Mouse (Mus musculus) neural tube, embryonic 11.5 days (tissue): ENCODE results near the gene Trim17. TPM values are rescaled to one million over a fixed set of nuclear protein-coding genes. Genes with fewer than 3 reads are reported as not detected.

Experiments
- ATAC-seq: fragments of 200-750 bp; cut with Nextera tagmentation; 2 replicates; pipeline ENCODE4 v1.8.0; 2017; ENCODE audit warnings: moderate number of reproducible peaks, mild to moderate bottlenecking, moderate TSS enrichment, moderate library complexity; ENCODE audit not compliant: insufficient read depth, low FRiP score, low TSS enrichment
- DNase-seq: peaks from one replicate; pipeline ENCODE4 v3.0.0-alpha.2; 2015; ENCODE audit warnings: low spot score
- H3K27ac ChIP-seq: fragments of 300-500 bp; sonication (generic); 2 replicates; pipeline ENCODE4 v1.5.1; 2014; ENCODE audit warnings: low read depth, mild to moderate bottlenecking, low read length
- H3K27me3 ChIP-seq: fragments of 300-500 bp; sonication (generic); 2 replicates; pipeline ENCODE4 v1.6.1; 2014; ENCODE audit warnings: mild to moderate bottlenecking, low read length, mixed read lengths; ENCODE audit not compliant: control insufficient read depth, insufficient read depth
- H3K36me3 ChIP-seq: fragments of 300-500 bp; sonication (generic); 2 replicates; pipeline ENCODE4 v1.6.1; 2014; ENCODE audit warnings: mild to moderate bottlenecking, low read length, moderate library complexity, mixed read lengths; ENCODE audit not compliant: control insufficient read depth, insufficient read depth
- H3K4me1 ChIP-seq: fragments of 300-500 bp; sonication (generic); 2 replicates; pipeline ENCODE4 v1.6.1; 2014; ENCODE audit warnings: low read length, mixed read lengths; ENCODE audit not compliant: control insufficient read depth, insufficient read depth
- H3K4me2 ChIP-seq: fragments of 300-500 bp; sonication (generic); 2 replicates; pipeline ENCODE4 v1.6.1; 2014; ENCODE audit warnings: low read depth, mild to moderate bottlenecking, moderate library complexity
- H3K4me3 ChIP-seq: fragments of 300-500 bp; sonication (generic); 2 replicates; pipeline ENCODE4 v1.5.1; 2014; ENCODE audit warnings: low read depth, low read length
- H3K9ac ChIP-seq: fragments of 300-500 bp; sonication (generic); 2 replicates; pipeline ENCODE4 v1.6.1; 2014; ENCODE audit warnings: mild to moderate bottlenecking, low read length
- H3K9me3 ChIP-seq: fragments of 300-500 bp; sonication (generic); 2 replicates; pipeline ENCODE4 v1.6.1; 2016; ENCODE audit warnings: low read length; ENCODE audit not compliant: control insufficient read depth
- WGBS: fragments of 180-500 bp; shearing (Covaris S2); extraction: QIAGEN DNeasy Blood & Tissue Kit; methylation state at CpG from one replicate; pipeline ENCODE4 v1.1.7; 2014; 5-methylcytosine and 5-hydroxymethylcytosine counted together
- polyA plus RNA-seq: library from polyadenylated mRNA; unstranded; fragments of >200 nt; fragmentation: Nextera tagmentation; extraction: Ambion mirVana; gene quantifications from 2 replicates; pipeline ENCODE4 v1.2.1, GENCODE M21; 2014

Gene Trim17
- polyA plus RNA-seq, 1 experiment from 2014 or later: 0.88 TPM

DNA sequence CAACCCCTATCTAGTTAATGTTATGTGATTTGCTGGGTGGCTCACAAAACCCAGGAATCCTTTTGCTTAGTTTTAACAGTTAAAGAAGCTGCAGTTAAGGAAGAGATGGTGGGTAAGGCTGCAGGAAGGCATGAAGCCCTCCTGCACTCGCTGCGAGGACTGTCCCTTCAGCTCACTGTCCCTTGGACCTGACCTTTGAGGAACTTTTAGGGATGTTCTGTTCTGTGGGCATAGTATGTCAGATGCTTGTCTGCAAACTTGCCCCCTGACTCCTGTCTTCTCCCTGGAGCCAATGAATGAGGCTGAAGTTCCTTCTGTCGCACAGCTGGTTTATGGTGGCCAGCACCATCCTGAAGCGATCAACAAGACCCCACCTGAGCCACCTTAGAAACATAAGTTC, 34.7 kb downstream of the Trim17 start:
- peaks cover 3% of the 10 kb centered on the region; the same call in 1 of the 2 replicates for H3K27me3 ChIP-seq
- H3K4me1 ChIP-seq: no peaks in the 10 kb centered on the region
- no peak overlapping the region for H3K9ac ChIP-seq
- H3K4me2 ChIP-seq: no peak overlapping the region
- H3K4me3 ChIP-seq: no peak overlapping the region
- WGBS: 98% methylated on average over 4 of the region's 4 CpGs
- H3K9me3 ChIP-seq: no peaks in the 10 kb centered on the region
- ATAC-seq: no peak
- no peak overlapping the region for H3K27ac ChIP-seq
- no peak for DNase-seq
- peaks cover 6% of the 10 kb centered on the region for H3K36me3 ChIP-seq

DNA sequence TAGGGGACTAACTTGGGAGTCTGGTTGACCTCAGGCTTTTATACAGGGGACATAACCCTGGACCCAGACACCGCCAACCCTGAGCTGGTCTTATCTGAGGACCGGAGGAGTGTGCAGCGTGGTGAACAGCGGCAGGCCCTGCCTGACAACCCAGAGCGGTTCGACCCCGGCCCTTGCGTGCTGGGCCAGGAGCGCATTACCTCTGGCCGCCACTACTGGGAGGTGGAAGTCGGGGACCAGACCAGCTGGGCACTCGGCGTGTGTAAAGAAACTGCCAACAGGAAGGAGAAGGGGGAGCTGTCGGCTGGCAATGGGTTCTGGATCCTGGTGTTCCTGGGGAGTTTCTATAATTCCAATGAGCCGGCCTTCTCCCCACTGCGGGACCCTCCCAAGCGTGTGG, 35.7 kb downstream of the Trim17 start:
- peaks cover 9% of the 10 kb centered on the region; the same call in 1 of the 2 replicates for H3K27me3 ChIP-seq
- no peak overlapping the region for H3K9ac ChIP-seq
- H3K4me2 ChIP-seq: no peak overlapping the region
- no peaks in the 10 kb centered on the region for H3K4me1 ChIP-seq
- H3K27ac ChIP-seq: no peak overlapping the region
- no peak overlapping the region for H3K4me3 ChIP-seq
- peaks cover 4% of the 10 kb centered on the region for H3K36me3 ChIP-seq
- 92% methylated on average over 17 of the region's 17 CpGs for WGBS
- ATAC-seq (no peak), DNase-seq (no peak)
- no peaks in the 10 kb centered on the region for H3K9me3 ChIP-seq

DNA sequence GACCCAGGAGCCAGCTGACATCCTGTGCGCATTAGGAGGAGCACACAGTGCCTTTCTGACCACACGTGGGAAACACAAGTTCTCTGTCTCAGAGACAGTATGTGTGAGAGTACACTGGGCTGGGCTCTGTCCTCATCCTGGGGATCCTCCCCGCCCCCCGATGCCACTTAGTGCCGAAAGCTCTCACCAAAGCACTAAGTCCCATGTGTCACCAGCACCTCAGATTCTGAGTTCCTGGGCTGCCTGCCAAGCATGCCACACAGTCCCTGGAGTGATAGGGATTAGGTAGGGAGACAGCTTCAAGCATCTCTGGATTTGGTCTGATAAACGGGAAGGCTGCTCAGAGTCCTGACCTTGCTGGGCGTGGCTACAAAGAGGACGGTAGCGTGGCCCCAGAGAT, 36.3 kb downstream of the Trim17 start:
- no peaks in the 10 kb centered on the region for H3K4me1 ChIP-seq
- no peak overlapping the region for H3K27ac ChIP-seq
- DNase-seq (no peak), ATAC-seq (no peak)
- H3K4me2 ChIP-seq: no peak overlapping the region
- peaks cover 13% of the 10 kb centered on the region; the same call in 1 of the 2 replicates for H3K27me3 ChIP-seq
- no peaks in the 10 kb centered on the region for H3K9me3 ChIP-seq
- H3K9ac ChIP-seq: no peak overlapping the region
- H3K4me3 ChIP-seq: no peak overlapping the region
- peaks cover 4% of the 10 kb centered on the region for H3K36me3 ChIP-seq
- 91% methylated on average over 9 of the region's 9 CpGs for WGBS

DNA sequence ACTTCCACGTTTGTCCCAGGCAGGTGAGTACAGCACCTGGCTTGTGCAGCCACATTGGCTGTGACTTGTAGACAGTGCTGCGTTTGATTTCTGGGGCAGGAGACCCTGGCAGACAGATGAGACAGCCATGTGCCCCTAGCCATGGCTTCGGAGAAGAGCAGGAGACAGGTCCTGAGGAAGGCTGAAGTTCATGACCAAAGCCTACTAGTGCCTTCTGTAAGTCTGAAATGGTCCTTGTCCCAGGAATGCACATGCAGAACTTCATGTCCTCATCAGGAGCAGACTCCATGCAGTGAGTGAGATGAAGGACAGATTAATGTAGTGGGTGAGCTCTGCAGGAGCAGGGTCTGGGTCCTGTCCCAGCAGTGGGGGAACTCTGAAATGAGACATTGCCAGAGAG, 37.4 kb downstream of the Trim17 start:
- H3K4me3 ChIP-seq: no peak overlapping the region
- ATAC-seq: no peak
- no peaks in the 10 kb centered on the region for H3K4me1 ChIP-seq
- no peak overlapping the region for H3K4me2 ChIP-seq
- DNase-seq: no peak
- peaks cover 13% of the 10 kb centered on the region; the same call in 1 of the 2 replicates for H3K27me3 ChIP-seq
- no peak overlapping the region for H3K9ac ChIP-seq
- WGBS: 83% methylated on average over 3 of the region's 3 CpGs
- H3K27ac ChIP-seq: no peak overlapping the region
- peaks cover 4% of the 10 kb centered on the region for H3K36me3 ChIP-seq
- no peaks in the 10 kb centered on the region for H3K9me3 ChIP-seq

DNA sequence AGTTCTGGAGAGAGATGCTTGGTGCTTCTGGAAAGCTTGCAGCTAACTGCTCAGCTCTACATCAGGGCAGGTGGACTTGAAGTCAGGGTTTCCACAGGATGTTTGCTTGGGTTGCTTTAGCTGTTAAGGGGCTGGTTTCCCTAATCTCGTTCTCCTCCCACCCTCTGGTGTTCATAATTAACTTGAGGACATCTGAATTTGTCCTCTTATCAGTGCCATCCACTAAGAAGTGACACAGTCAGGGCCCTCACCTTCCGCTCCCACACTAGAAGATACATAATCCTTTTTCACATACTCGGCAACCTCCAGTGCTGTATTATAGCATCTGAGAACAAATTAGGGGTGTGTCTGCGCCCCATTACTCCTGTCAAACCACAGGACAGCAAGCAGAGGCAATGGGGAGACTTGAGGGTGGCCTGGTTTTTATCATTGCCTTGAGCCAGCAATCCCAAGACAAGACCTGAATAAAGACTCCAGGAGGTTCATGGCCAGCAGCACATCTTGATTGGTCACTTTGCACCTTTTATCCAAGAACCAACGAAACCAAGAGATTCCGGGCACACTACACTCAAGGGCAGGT, 38.7 kb downstream of the Trim17 start:
- H3K36me3 ChIP-seq: peaks cover 2% of the 10 kb centered on the region; the same call in 1 of the 2 replicates
- WGBS: 81% methylated on average over 6 of the region's 6 CpGs
- H3K27me3 ChIP-seq: peaks cover 13% of the 10 kb centered on the region; the same call in 1 of the 2 replicates
- no peak overlapping the region for H3K27ac ChIP-seq
- no peak for DNase-seq
- no peaks in the 10 kb centered on the region for H3K9me3 ChIP-seq
- H3K4me2 ChIP-seq: no peak overlapping the region
- H3K9ac ChIP-seq: no peak overlapping the region
- no peaks in the 10 kb centered on the region for H3K4me1 ChIP-seq
- H3K4me3 ChIP-seq: no peak overlapping the region
- ATAC-seq: no peak

DNA sequence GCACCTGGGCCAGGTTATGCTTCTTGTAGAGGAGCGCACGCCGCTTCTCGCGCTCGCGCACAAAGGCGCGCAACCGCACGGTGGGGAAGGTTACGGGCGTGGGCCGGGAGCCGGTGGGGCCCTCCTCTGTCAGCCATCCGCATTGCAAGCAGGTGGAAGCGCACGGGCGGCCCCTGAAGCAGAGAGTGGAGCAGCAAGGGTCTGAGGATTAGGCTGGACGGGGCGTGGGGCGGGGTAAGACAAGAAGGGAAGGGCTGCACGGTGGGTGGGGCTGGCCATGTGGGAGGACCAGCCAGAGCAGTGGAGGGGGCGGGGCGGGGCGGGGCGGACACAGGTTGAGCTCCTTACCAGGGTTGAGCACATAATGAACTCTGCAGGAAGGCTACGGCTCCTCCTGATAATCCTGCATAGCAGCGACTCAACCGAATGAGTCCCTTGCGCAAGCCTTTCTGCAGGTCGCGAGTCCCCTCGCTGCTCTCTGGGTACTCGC, 39.9 kb downstream of the Trim17 start:
- H3K4me2 ChIP-seq: peak overlapping the region; percentile 46
- H3K9ac ChIP-seq: peak overlapping the region; percentile 30
- ATAC-seq (no peak), DNase-seq (peak; percentile 28)
- WGBS: 3% methylated on average over 32 of the region's 35 CpGs
- H3K9me3 ChIP-seq: no peaks in the 10 kb centered on the region
- H3K27ac ChIP-seq: no peak overlapping the region
- no peaks in the 10 kb centered on the region for H3K4me1 ChIP-seq
- peaks cover 13% of the 10 kb centered on the region; the same call in 1 of the 2 replicates for H3K27me3 ChIP-seq
- H3K4me3 ChIP-seq: peak overlapping the region; percentile 14; the same call in 1 of the 2 replicates
- no peaks in the 10 kb centered on the region; the same call in 1 of the 2 replicates for H3K36me3 ChIP-seq

DNA sequence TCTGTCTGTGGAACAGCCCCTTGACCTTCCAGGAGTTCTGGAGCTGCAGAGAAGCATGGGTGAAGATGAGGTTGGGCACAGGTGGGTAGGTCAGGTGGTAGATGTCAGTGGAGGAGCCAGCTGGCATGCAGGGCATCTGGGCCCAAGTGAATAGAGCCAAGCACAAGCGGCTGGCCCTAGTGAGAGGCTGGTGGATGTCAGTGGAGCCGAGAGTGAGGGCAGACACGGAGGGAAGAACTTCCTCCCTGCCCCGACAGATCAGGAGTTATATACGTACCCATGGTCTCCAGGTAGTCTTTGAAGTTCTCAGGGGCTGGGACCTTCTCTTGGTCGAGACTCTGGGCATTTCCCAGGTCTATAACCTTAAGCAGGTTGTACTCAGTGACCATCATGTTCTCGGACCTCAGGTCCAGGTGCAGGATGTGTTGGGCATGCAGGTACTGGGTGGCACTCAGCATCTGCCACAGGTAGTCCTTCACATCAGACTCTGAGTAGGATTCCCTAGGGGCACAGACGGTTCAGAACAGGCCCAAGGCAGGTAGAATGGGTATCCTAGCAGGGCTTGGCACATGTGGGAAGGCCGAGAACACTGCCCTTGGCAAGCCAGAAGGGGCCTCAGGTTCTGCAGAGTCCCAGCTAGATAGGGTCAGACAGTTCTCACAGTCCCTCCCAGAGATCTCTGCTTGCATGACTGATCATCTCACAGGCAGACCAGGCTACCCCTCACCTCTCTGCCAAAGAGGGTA, 40.7 kb downstream of the Trim17 start:
- no peak overlapping the region for H3K4me2 ChIP-seq
- no peak overlapping the region for H3K4me3 ChIP-seq
- DNase-seq: no peak

DNA sequence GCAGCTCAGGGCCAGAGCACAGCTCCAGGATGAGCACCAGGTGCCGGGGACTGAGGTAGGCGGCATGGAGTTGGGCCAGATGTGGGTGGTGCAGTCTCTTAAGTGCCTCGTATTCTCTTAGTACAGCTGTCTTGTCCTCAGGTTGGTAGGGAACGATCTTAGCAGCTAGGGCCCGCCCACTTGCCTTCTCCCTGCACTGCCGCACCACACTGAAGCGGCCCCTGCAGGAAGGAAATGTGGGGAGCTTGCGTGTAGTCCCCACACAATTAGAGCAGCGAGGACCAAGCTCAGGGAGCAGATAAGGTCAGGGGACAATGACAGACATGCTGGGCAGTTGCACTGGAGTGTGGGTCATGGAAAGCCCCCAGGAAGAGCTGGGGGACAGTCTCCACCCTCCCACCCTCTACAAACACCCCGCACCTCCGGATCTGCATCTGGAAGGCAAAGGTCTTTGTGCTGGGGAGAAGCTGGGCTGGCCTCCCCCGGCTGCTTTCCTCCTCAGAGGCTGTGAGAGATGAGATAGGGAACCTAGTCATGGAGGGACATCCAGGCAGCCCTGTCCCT, 41.4 kb downstream of the Trim17 start:
- Histone ChIP-seq H3K9ac (no peak overlapping the region), H3K27ac (no peak overlapping the region), H3K4me2 (no peak overlapping the region), H3K4me1 (no peaks in the 10 kb centered on the region), H3K27me3 (peaks cover 13% of the 10 kb centered on the region; the same call in 1 of the 2 replicates), H3K36me3 (no peaks in the 10 kb centered on the region), H3K4me3 (no peak overlapping the region), H3K9me3 (no peaks in the 10 kb centered on the region)
- ATAC-seq (no peak), DNase-seq (no peak)
- WGBS: 56% methylated on average over 12 of the region's 12 CpGs

More for the DNA sequence above, 40.7 kb downstream of the Trim17 start:
- ATAC-seq: no peak
- no peaks in the 10 kb centered on the region; the same call in 1 of the 2 replicates for H3K36me3 ChIP-seq
- H3K4me1 ChIP-seq: no peaks in the 10 kb centered on the region
- H3K27ac ChIP-seq: no peak overlapping the region
- H3K9ac ChIP-seq: no peak overlapping the region
- H3K27me3 ChIP-seq: peaks cover 13% of the 10 kb centered on the region; the same call in 1 of the 2 replicates
- WGBS: 78% methylated on average over 9 of the region's 9 CpGs
- H3K9me3 ChIP-seq: no peaks in the 10 kb centered on the region
